Mouse (Mus musculus): ENCODE measurements around the gene Slc37a2.
"Not testable (repeated sequence)": the region's sequence is repeated elsewhere in the genome, so short reads cannot be mapped to it uniquely, and the experiment has no call there.

The Slc37a2 gene

GRCm38 (mm10) chr9:37255149-37255888 is at the start of gene Slc37a2:
TSS of gene Slc37a2 (minus strand) at chr9:37255738.
- DNase-seq (ENCODE audit: extremely low spot score), result peak; percentile 77

- DNase-seq (ENCODE audit: extremely low spot score), result no peak
Observed at GRCm38 (mm10) chr9:37301720-37302119, 46.2 kb upstream of the Slc37a2 start.

GRCm38 (mm10) chr9:37300501-37300900 is 45.0 kb upstream of the Slc37a2 start:
- DNase-seq (ENCODE audit: extremely low spot score), result not testable (repeated sequence)

- no peak for DNase-seq (ENCODE audit: extremely low spot score)
Observed at GRCm38 (mm10) chr9:37295586-37295985, 40.0 kb upstream of the Slc37a2 start.

GRCm38 (mm10) chr9:37266622-37267021 is 11.1 kb upstream of the Slc37a2 start:
- DNase-seq (ENCODE audit: extremely low spot score), result no peak

GRCm38 (mm10) chr9:37255889-37256225 is 319 bp upstream of the Slc37a2 start:
- peak; percentile 42 for DNase-seq (ENCODE audit: extremely low spot score)

- DNase-seq (ENCODE audit: extremely low spot score), result no peak
Observed at GRCm38 (mm10) chr9:37254531-37255110, 917 bp downstream of the Slc37a2 start.

- no peak for DNase-seq (ENCODE audit: extremely low spot score)
Observed at GRCm38 (mm10) chr9:37250631-37251030, 4.9 kb downstream of the Slc37a2 start.

GRCm38 (mm10) chr9:37249976-37250375 is 5.6 kb downstream of the Slc37a2 start:
- no peak for DNase-seq (ENCODE audit: extremely low spot score)

- peak; percentile 13 for DNase-seq (ENCODE audit: extremely low spot score)
Observed at GRCm38 (mm10) chr9:37248381-37248906, 7.1 kb downstream of the Slc37a2 start.

- DNase-seq (ENCODE audit: extremely low spot score), result no peak
Observed at GRCm38 (mm10) chr9:37247429-37247828, 8.1 kb downstream of the Slc37a2 start.

GRCm38 (mm10) chr9:37245810-37246209 is 9.7 kb downstream of the Slc37a2 start:
- no peak for DNase-seq (ENCODE audit: extremely low spot score)

GRCm38 (mm10) chr9:37245404-37245803 is 10.1 kb downstream of the Slc37a2 start:
- no peak for DNase-seq (ENCODE audit: extremely low spot score)

- DNase-seq (ENCODE audit: extremely low spot score), result no peak
Observed at GRCm38 (mm10) chr9:37244600-37244999, 10.9 kb downstream of the Slc37a2 start.

- no peak for DNase-seq (ENCODE audit: extremely low spot score)
Observed at GRCm38 (mm10) chr9:37242764-37243163, 12.8 kb downstream of the Slc37a2 start.

- DNase-seq (ENCODE audit: extremely low spot score), result no peak
Observed at GRCm38 (mm10) chr9:37235951-37236737, 19.4 kb downstream of the Slc37a2 start.

- no peak for DNase-seq (ENCODE audit: extremely low spot score)
Observed at GRCm38 (mm10) chr9:37232201-37233195, 23.0 kb downstream of the Slc37a2 start.

- no peak for DNase-seq (ENCODE audit: extremely low spot score)
Observed at GRCm38 (mm10) chr9:37230486-37231195, 24.9 kb downstream of the Slc37a2 start.

- DNase-seq (ENCODE audit: extremely low spot score), result peak; percentile 72
Observed at GRCm38 (mm10) chr9:37229880-37230325, 25.6 kb downstream of the Slc37a2 start.

- no peak for DNase-seq (ENCODE audit: extremely low spot score)
Observed at GRCm38 (mm10) chr9:37225581-37225980, 30.0 kb downstream of the Slc37a2 start.

Data from embryo, embryonic 9.5 days (tissue).